Mouse (Mus musculus): ENCODE results near the gene Mutyh.
"Not testable (repeated sequence)": the region's sequence is repeated elsewhere in the genome, so short reads cannot be mapped to it uniquely, and the experiment has no call there.

Gene Mutyh

DNA sequence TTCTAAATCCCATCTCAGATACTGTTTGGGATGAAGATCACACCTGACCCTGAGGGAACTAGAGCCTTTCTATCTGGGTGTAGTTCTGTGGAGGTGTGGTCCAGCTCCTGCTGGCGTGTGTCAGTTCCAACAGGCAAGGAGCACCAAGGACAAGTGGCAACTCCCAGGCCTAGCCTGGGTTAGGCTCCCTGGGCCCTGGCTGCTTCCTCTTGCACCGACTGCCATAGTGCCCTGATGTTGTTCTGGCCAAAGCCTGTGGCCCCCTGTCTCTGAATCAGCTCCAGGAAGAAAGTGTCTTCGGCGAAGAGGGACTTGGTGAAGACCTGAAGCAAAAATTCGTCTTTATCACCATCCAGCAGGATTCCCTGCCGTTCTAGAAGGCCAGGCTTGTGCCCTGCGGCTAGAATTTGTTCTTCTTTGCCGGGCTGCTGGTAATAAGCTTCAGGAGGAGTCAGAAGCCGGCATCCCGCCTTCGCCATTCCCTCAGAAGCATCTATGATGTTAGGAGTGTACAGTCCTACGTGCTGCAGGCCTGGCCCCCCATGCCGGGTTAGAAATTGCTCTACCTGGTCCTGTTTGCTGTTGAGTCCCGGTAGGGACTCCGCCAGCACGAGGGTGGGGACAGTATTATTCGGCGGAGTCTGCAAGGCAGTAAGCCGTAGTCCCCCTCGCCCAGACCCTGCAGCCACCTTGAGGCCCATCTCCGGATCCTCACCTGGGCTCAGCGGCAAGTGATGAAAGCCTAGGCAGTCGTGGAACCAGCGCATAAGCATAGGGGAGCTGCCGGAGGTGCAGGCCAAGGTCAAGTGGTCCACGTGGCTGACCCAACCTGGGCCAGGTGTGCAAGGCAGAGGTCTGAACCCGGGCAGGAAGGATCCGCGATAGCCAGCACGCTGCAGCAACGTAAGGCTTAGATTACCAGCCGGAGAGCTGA is 12.7 kb downstream of the Mutyh start:
- DNase-seq (ENCODE audit: extremely low read depth, low read depth, low spot score), result no peak

- DNase-seq (ENCODE audit: extremely low read depth, low read depth, low spot score), result peak; percentile 68
Observed at GRCm38 (mm10) chr4:116820902-116821693, 13.6 kb downstream of the Mutyh start.

- no peak for DNase-seq (ENCODE audit: extremely low read depth, low read depth, low spot score)
Observed at GRCm38 (mm10) chr4:116821694-116822016, 14.1 kb downstream of the Mutyh start, which contains the start of gene Hpdl. Gene Hpdl, minus strand, starts transcription at chr4:116821707.

DNA sequence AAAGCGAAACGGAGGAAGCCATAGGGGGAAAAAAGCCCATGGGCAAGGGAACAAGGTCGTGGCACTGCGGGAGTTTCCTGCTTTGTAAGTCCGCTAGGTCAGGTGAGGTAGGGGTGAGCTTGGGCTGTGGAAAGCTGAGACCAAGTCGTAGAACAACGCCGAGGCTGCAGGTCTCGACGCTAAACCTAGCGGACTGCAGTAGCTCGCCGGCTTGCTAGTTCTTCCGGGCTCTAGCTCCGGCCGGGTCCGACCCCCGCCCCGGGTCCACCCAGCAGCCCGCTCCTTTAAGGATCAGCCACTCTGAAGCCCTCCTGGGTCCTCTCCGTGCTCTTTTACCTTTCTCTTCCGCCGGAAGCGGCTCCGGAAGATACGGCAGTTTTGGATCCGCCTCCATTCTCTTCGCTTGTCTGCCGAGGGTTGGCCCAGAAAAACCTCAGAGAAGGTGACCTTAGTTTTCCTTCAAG is 17.1 kb downstream of the Mutyh start:
- no peak for DNase-seq (ENCODE audit: extremely low read depth, low read depth, low spot score)

GRCm38 (mm10) chr4:116827819-116828218 is 20.3 kb downstream of the Mutyh start:
- DNase-seq (ENCODE audit: extremely low read depth, low read depth, low spot score), result no peak

DNA sequence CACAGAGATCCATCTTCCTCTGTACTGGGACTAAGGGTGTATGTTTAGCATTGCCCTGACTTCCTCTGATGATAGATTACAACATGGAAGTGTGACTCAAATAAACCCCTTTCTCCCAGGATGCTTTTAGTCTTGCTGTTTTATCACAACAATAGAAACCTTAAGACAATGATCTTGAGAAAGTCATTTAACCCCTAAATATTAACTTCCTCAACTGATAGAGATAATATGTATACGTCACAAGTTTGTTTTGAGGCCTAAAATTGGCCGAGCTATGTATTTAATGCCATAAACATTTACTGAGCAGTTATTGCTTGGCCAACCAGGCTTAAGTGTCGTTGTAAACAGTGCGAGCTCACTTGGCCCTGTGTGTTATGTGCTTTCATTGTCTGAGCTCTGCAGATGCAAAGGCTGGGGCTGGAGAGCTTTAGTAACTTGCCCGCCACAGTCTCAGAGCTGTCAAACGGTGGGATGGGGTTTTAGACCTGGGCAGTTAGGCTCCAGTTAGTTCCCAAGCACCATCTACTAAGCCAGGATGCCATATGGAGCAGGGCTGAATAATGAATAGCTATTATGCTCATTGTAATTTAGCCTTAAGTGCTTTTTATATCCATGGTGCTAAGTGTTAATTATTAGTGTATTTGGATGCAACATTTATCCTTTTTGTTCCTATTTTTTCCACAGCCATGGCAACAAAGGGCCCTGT is 22.0 kb downstream of the Mutyh start:
- DNase-seq (ENCODE audit: extremely low read depth, low read depth, low spot score), result no peak

- no peak for DNase-seq (ENCODE audit: extremely low read depth, low read depth, low spot score)
Observed at GRCm38 (mm10) chr4:116830070-116830368, 22.5 kb downstream of the Mutyh start.

DNA sequence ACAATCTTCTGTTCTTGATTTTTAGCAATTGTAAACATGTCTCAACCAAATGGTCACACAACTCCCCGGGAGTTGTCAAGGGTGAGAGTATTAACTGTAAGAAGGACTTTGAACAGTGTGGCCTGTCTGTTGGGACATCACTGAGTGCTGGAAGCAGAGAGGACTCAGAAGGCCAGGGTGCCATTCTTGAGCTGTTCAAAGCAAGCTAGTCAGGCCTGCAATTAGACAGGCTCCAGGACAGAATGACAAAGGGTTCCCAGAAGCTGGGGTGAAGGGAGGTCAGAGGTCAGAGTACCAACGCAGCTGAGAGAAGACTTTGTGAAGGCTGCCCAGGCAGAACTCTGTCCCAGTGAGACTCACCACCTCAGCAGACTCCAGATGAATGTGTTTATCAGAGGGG is 31.5 kb downstream of the Mutyh start:
- no peak for DNase-seq (ENCODE audit: extremely low read depth, low read depth, low spot score)

DNA sequence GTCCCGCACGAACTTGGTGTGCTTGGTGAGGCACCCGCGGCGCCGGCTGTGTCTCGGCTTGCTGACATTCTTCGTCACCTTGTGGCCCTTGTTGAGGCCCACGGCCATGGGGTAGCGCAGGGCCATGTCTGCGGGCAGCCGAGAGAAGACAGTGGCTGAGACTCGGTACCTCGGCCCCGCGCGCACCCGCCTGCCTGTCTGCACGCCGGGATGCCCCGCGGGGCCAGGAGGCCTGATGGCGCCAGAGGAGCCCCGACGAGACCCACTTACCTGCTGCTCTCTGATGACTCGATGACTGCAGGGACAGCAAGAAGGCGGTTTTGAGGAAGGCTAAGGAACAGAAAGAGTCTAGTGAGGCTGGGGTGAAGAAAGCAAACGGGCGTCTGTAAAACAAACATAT is 32.6 kb downstream of the Mutyh start:
- DNase-seq (ENCODE audit: extremely low read depth, low read depth, low spot score), result not testable (repeated sequence)

GRCm38 (mm10) chr4:116840841-116841240 is 33.3 kb downstream of the Mutyh start:
- no peak for DNase-seq (ENCODE audit: extremely low read depth, low read depth, low spot score)

DNA sequence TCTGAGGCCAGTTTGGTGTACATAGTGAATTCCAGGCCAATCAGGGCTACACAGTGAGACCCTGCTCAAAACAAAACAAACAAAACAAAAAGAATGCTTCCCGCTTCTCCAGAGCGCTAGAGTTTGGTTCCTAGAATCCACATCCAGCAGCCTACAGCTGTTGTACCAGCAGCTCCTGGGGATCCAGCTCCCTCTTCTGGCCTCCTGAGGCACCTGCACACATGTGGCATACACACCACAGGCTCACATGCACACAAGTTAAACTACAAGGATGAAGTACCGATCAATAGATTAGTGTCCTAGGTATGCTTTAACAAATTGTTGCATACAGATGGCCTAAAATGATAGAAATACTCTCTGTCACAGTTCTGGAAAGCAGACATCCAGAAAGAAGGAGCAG is 36.8 kb downstream of the Mutyh start:
- no peak for DNase-seq (ENCODE audit: extremely low read depth, low read depth, low spot score)

DNA sequence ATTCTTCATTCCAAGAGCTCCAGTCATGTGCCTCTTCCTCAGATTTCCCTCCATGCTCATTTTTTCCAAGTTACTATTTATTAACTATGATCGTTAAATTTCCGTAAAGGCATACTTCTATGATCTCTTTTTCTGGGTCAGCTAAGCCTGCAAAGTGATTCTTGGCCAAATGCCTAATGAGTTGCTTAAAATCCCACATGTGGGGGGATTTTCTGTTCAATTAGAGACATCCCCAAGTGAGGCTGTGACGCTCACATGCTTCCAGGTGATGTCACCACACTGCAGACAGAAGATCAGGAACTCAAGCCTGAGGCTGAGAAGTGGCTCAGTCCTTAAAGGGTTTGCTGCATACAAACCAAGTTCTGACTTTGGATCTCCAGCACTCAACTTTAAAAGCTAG is 42.4 kb downstream of the Mutyh start:
- no peak for DNase-seq (ENCODE audit: extremely low read depth, low read depth, low spot score)

- DNase-seq (ENCODE audit: extremely low read depth, low read depth, low spot score), result no peak
Observed at GRCm38 (mm10) chr4:116854286-116854685, 46.8 kb downstream of the Mutyh start.

GRCm38 (mm10) chr4:116857203-116857602 is 49.7 kb downstream of the Mutyh start:
- no peak for DNase-seq (ENCODE audit: extremely low read depth, low read depth, low spot score)

- DNase-seq (ENCODE audit: extremely low read depth, low read depth, low spot score), result no peak
Observed at GRCm38 (mm10) chr4:116859711-116860110, 52.2 kb downstream of the Mutyh start.

DNA sequence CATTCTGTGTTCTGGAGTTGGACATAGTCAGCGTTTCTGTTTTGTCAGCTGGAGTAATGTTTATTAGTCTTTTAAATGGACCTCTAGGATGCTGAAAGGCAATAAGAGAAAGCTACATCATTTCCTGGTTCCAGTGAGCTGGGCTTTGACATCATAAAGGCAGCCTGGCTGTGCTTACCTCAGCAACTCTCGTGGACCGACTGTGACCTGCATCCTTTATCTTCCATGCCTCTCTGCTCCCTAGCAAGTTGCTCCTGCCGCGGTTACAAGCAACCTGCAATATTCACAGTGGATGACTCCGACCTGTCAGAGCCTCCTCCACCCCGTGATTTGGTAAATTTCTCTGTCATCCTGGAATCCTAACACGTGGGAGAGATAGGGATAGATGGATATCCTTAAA is 54.5 kb downstream of the Mutyh start:
- DNase-seq (ENCODE audit: extremely low read depth, low read depth, low spot score), result no peak
